Mouse (Mus musculus): ENCODE measurements around the gene Oaf. TPM values are rescaled to one million over a fixed set of nuclear protein-coding genes. Genes with fewer than 3 reads are reported as not detected.

Oaf gene
- polyA plus RNA-seq, 1 experiment from 2014 or later = 38.9 TPM

GRCm38 (mm10) chr9:43225481-43225880 is 14.2 kb downstream of the Oaf start:
- Histone ChIP-seq H3K9ac (ENCODE audit: low read length) (no peak overlapping the region), H3K27ac (ENCODE audit: low read depth, low read length) (no peak overlapping the region), H3K4me1 (replicated peaks; ENCODE audit: control insufficient read depth, insufficient read depth, low read length) (0 out of 2 replicates have a peak, but pooled peaks cover 3% of the 10 kb centered on the region), H3K36me3 (ENCODE audit: control insufficient read depth, insufficient read depth, low read length) (no peaks in the 10 kb centered on the region), H3K4me2 (ENCODE audit: low read depth, low read length, severe bottlenecking) (no peak overlapping the region), H3K27me3 (ENCODE audit: control insufficient read depth, insufficient read depth, low read length) (no peaks in the 10 kb centered on the region), H3K9me3 (ENCODE audit: control insufficient read depth, low read length) (no peaks in the 10 kb centered on the region), H3K4me3 (ENCODE audit: low read depth, low read length) (no peak overlapping the region)
- WGBS = 31% methylated on average over 2 of the region's 2 CpGs
- DNase-seq (ENCODE audit: low spot score) (no peak), ATAC-seq (replicated peaks; ENCODE audit: low FRiP score) (no peak)

- Histone ChIP-seq H3K4me3 (ENCODE audit: low read depth, low read length) (no peak overlapping the region), H3K27me3 (ENCODE audit: control insufficient read depth, insufficient read depth, low read length) (no peaks in the 10 kb centered on the region), H3K4me1 (replicated peaks; ENCODE audit: control insufficient read depth, insufficient read depth, low read length) (0 out of 2 replicates have a peak, but pooled peaks cover 3% of the 10 kb centered on the region), H3K9me3 (ENCODE audit: control insufficient read depth, low read length) (no peaks in the 10 kb centered on the region), H3K4me2 (ENCODE audit: low read depth, low read length, severe bottlenecking) (no peak overlapping the region), H3K27ac (ENCODE audit: low read depth, low read length) (no peak overlapping the region), H3K36me3 (ENCODE audit: control insufficient read depth, insufficient read depth, low read length) (no peaks in the 10 kb centered on the region), H3K9ac (ENCODE audit: low read length) (no peak overlapping the region)
- DNase-seq (ENCODE audit: low spot score) (no peak), ATAC-seq (replicated peaks; ENCODE audit: low FRiP score) (no peak)
- 48% methylated on average over 11 of the region's 11 CpGs for WGBS
Observed at GRCm38 (mm10) chr9:43224771-43225355, 14.8 kb downstream of the Oaf start.

GRCm38 (mm10) chr9:43222429-43222715 is 17.3 kb downstream of the Oaf start:
- H3K27ac ChIP-seq (ENCODE audit: low read depth, low read length) = no peak overlapping the region
- 32% methylated on average over 8 of the region's 8 CpGs for WGBS
- H3K4me3 ChIP-seq (ENCODE audit: low read depth, low read length) = no peak overlapping the region
- ATAC-seq (replicated peaks; ENCODE audit: low FRiP score) (no peak), DNase-seq (ENCODE audit: low spot score) (peak; percentile 74)
- H3K9ac ChIP-seq (ENCODE audit: low read length) = no peak overlapping the region
- no peaks in the 10 kb centered on the region for H3K36me3 ChIP-seq (ENCODE audit: control insufficient read depth, insufficient read depth, low read length)
- no peaks in the 10 kb centered on the region for H3K27me3 ChIP-seq (ENCODE audit: control insufficient read depth, insufficient read depth, low read length)
- H3K4me2 ChIP-seq (ENCODE audit: low read depth, low read length, severe bottlenecking) = no peak overlapping the region
- 0 out of 2 replicates have a peak, but pooled peaks cover 3% of the 10 kb centered on the region for H3K4me1 ChIP-seq (replicated peaks; ENCODE audit: control insufficient read depth, insufficient read depth, low read length)
- no peaks in the 10 kb centered on the region for H3K9me3 ChIP-seq (ENCODE audit: control insufficient read depth, low read length)

GRCm38 (mm10) chr9:43221643-43222428 is 17.9 kb downstream of the Oaf start:
- DNase-seq (ENCODE audit: low spot score) (peak; percentile 93), ATAC-seq (replicated peaks; ENCODE audit: low FRiP score) (peak; percentile 72; the same call in 1 of the 2 replicates)
- H3K36me3 ChIP-seq (ENCODE audit: control insufficient read depth, insufficient read depth, low read length) = no peaks in the 10 kb centered on the region
- no peaks in the 10 kb centered on the region for H3K27me3 ChIP-seq (ENCODE audit: control insufficient read depth, insufficient read depth, low read length)
- 0 out of 2 replicates have a peak, but pooled peaks cover 3% of the 10 kb centered on the region for H3K4me1 ChIP-seq (replicated peaks; ENCODE audit: control insufficient read depth, insufficient read depth, low read length)
- H3K9me3 ChIP-seq (ENCODE audit: control insufficient read depth, low read length) = no peaks in the 10 kb centered on the region
- no peak overlapping the region for H3K27ac ChIP-seq (ENCODE audit: low read depth, low read length)
- H3K9ac ChIP-seq (ENCODE audit: low read length) = no peak overlapping the region
- H3K4me3 ChIP-seq (ENCODE audit: low read depth, low read length) = no peak overlapping the region
- no peak overlapping the region for H3K4me2 ChIP-seq (ENCODE audit: low read depth, low read length, severe bottlenecking)
- WGBS = 33% methylated on average over 18 of the region's 18 CpGs

GRCm38 (mm10) chr9:43210771-43211450 is 28.8 kb downstream of the Oaf start:
- Histone ChIP-seq H3K4me3 (ENCODE audit: low read depth, low read length) (no peak overlapping the region), H3K27ac (ENCODE audit: low read depth, low read length) (no peak overlapping the region), H3K9ac (ENCODE audit: low read length) (no peak overlapping the region), H3K4me2 (ENCODE audit: low read depth, low read length, severe bottlenecking) (no peak overlapping the region), H3K36me3 (ENCODE audit: control insufficient read depth, insufficient read depth, low read length) (no peaks in the 10 kb centered on the region), H3K27me3 (ENCODE audit: control insufficient read depth, insufficient read depth, low read length) (peaks cover 7% of the 10 kb centered on the region), H3K9me3 (ENCODE audit: control insufficient read depth, low read length) (no peaks in the 10 kb centered on the region), H3K4me1 (replicated peaks; ENCODE audit: control insufficient read depth, insufficient read depth, low read length) (peaks cover 9% of the 10 kb centered on the region; the same call in 1 of the 2 replicates)
- 30% methylated on average over 11 of the region's 11 CpGs for WGBS
- peak; percentile 63 for DNase-seq (ENCODE audit: low spot score)
- ATAC-seq (replicated peaks; ENCODE audit: low FRiP score) = peak; percentile 51; the same call in 1 of the 2 replicates

GRCm38 (mm10) chr9:43210190-43210682 is 29.5 kb downstream of the Oaf start, which contains the start of gene Pou2f3:
Gene Pou2f3 (minus strand): TSS chr9:43210369.
- Histone ChIP-seq H3K27me3 (ENCODE audit: control insufficient read depth, insufficient read depth, low read length) (peaks cover 13% of the 10 kb centered on the region), H3K4me1 (replicated peaks; ENCODE audit: control insufficient read depth, insufficient read depth, low read length) (peaks cover 15% of the 10 kb centered on the region), H3K9me3 (ENCODE audit: control insufficient read depth, low read length) (no peaks in the 10 kb centered on the region), H3K9ac (ENCODE audit: low read length) (no peak within 1 kb of the TSS), H3K36me3 (ENCODE audit: control insufficient read depth, insufficient read depth, low read length) (no peaks in the 10 kb centered on the region), H3K27ac (ENCODE audit: low read depth, low read length) (no peak within 1 kb of the TSS), H3K4me3 (ENCODE audit: low read depth, low read length) (no peak within 1 kb of the TSS), H3K4me2 (ENCODE audit: low read depth, low read length, severe bottlenecking) (no peak within 1 kb of the TSS; the same call in 1 of the 2 replicates)
- WGBS = 6% methylated on average over 13 of the region's 13 CpGs
- DNase-seq (ENCODE audit: low spot score) = no peak
- no peak for ATAC-seq (replicated peaks; ENCODE audit: low FRiP score)

GRCm38 (mm10) chr9:43206022-43206390 is 33.7 kb downstream of the Oaf start:
- peak overlapping the region; percentile 4; the same call in 1 of the 2 replicates for H3K9ac ChIP-seq (ENCODE audit: low read length)
- DNase-seq (ENCODE audit: low spot score) (no peak), ATAC-seq (replicated peaks; ENCODE audit: low FRiP score) (no peak)
- no peaks in the 10 kb centered on the region for H3K36me3 ChIP-seq (ENCODE audit: control insufficient read depth, insufficient read depth, low read length)
- 5% methylated on average over 15 of the region's 15 CpGs for WGBS
- H3K27ac ChIP-seq (ENCODE audit: low read depth, low read length) = no peak overlapping the region
- H3K4me2 ChIP-seq (ENCODE audit: low read depth, low read length, severe bottlenecking) = peak overlapping the region; percentile 53
- H3K27me3 ChIP-seq (ENCODE audit: control insufficient read depth, insufficient read depth, low read length) = peaks cover 25% of the 10 kb centered on the region
- H3K4me1 ChIP-seq (replicated peaks; ENCODE audit: control insufficient read depth, insufficient read depth, low read length) = peaks cover 16% of the 10 kb centered on the region
- no peaks in the 10 kb centered on the region for H3K9me3 ChIP-seq (ENCODE audit: control insufficient read depth, low read length)
- peak overlapping the region; percentile 28 for H3K4me3 ChIP-seq (ENCODE audit: low read depth, low read length)

GRCm38 (mm10) chr9:43205343-43206021 is 34.2 kb downstream of the Oaf start:
- Histone ChIP-seq H3K4me2 (ENCODE audit: low read depth, low read length, severe bottlenecking) (peak overlapping the region; percentile 53), H3K9ac (ENCODE audit: low read length) (peak overlapping the region; percentile 4; the same call in 1 of the 2 replicates), H3K4me1 (replicated peaks; ENCODE audit: control insufficient read depth, insufficient read depth, low read length) (peaks cover 15% of the 10 kb centered on the region), H3K9me3 (ENCODE audit: control insufficient read depth, low read length) (no peaks in the 10 kb centered on the region), H3K36me3 (ENCODE audit: control insufficient read depth, insufficient read depth, low read length) (no peaks in the 10 kb centered on the region), H3K27ac (ENCODE audit: low read depth, low read length) (no peak overlapping the region), H3K4me3 (ENCODE audit: low read depth, low read length) (peak overlapping the region; percentile 28), H3K27me3 (ENCODE audit: control insufficient read depth, insufficient read depth, low read length) (peaks cover 25% of the 10 kb centered on the region)
- 1% methylated on average over 41 of the region's 41 CpGs for WGBS
- ATAC-seq (replicated peaks; ENCODE audit: low FRiP score) (no peak), DNase-seq (ENCODE audit: low spot score) (peak; percentile 54)

Measured in forebrain, embryonic 11.5 days (tissue).